Mouse (Mus musculus) liver, adult 2 months (tissue): ENCODE results near the gene Mrtfa.

Experiments
- CTCF ChIP-seq: fragments of 200-500 bp; IDR thresholded peaks from 2 replicates; pipeline ENCODE4 v1.5.1; 2011; ENCODE audit warnings: low read depth, low read length, control low read depth
- POLR2A ChIP-seq: fragments of 200-500 bp; IDR thresholded peaks from 2 replicates; pipeline ENCODE4 v1.6.1; 2011; ENCODE audit warnings: low read length, control low read depth; ENCODE audit not compliant: insufficient read depth; ENCODE audit errors: extremely low read depth

GRCm38 (mm10) chr15:81229791-81230190, 39.2 kb upstream of the Mrtfa start:
- TF ChIP-seq CTCF (no peak), POLR2A (no peak)
